In the genomic region with DNA sequence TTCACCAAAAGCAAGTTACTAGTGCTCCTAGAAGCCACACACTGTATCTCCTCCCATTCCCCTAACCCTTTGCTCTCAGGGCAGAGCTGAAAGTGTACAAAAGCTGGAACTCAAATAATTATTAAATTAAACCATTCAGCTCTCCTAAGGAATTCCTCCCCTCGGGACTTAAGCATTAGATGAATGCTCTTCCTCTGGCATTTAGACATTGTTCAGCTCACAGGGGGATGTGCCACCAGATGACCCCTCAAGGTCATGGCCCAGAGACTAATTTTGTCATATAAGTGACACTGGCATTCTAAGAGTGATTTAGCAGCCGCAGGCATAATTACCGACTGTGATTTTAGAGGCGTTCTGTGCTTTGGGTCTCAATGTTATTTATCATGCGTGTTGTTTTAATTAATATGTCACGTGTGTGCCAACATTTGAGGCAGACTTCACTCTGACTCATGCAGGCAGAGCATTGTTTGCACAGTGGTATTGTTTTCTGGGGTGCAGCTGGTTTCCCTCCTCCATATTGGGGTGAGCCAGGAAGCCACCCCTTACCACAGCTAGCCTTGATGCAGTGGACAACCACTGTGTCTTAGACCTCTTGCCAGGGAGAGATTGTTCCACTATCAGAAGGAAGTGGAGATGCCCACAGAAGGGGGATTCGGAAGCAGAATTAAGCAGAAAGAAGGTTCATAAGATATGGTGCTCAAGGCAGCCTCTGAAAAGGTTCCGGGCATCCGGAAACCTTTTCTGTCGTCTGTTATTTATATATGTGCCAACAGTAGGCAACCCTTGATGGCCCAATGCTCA, we compare ENCODE assay signal across 10 mouse cellular contexts.
DNase-seq lines count a peak whose midpoint lies in the region; ATAC-seq lines count a peak whose summit lies in the region.
"Had no signal": no experiment of that assay in that cellular context is flagged by ENCODE, and none has a peak within 500 bp of the region (broad histone marks: within the 10 kb centered on the region; RNA-seq: fewer than 3 reads in every experiment).

No protein-coding gene starts in this region.

- no peak for ATAC-seq in heart, embryonic 16.5 days (replicated peaks; ENCODE audit: extremely low read depth, insufficient read depth, low FRiP score)
- ATAC-seq in forebrain, embryonic 16.5 days: peak; percentile 37
- ATAC-seq in megakaryocyte, adult 5-6 weeks (ENCODE audit: poor library complexity, severe bottlenecking): 0 out of 2 replicates have a peak, but pooled peaks have one; percentile 7

- no peaks in the 10 kb centered on the region for H3K27me3 ChIP-seq in heart, embryonic 16.5 days (ENCODE audit: control insufficient read depth, insufficient read depth, low read length)
- no peaks in the 10 kb centered on the region for H3K27me3 ChIP-seq in forebrain, embryonic 16.5 days (replicated peaks; ENCODE audit: control insufficient read depth, insufficient read depth, low read length)

- no peak overlapping the region for H3K27ac ChIP-seq in heart, embryonic 16.5 days (ENCODE audit: low read length)
- no peak overlapping the region for H3K27ac ChIP-seq in forebrain, embryonic 16.5 days (ENCODE audit: low read length)
- H3K27ac ChIP-seq: embryonic facial prominence, embryonic 13.5 days; limb, embryonic 13.5 days had no signal

- DNase-seq in heart, postnatal 4 days: no peak
- peak; percentile 12 for DNase-seq in MN1 (ENCODE audit: low spot score)
- DNase-seq in adrenal gland, postnatal 14 days: no peak
- DNase-seq in right cerebral cortex, adult 18-20 months: no peak
- DNase-seq: lung, postnatal 36 days had no signal

- no peak overlapping the region for H3K9ac ChIP-seq in heart, embryonic 16.5 days (ENCODE audit: low read length)
- no peak overlapping the region for H3K9ac ChIP-seq in forebrain, embryonic 16.5 days (replicated peaks; ENCODE audit: low read depth, low read length)
- H3K9ac ChIP-seq: embryonic facial prominence, embryonic 13.5 days; limb, embryonic 13.5 days had no signal

- peaks cover 13% of the 10 kb centered on the region for H3K4me1 ChIP-seq in heart, embryonic 16.5 days (ENCODE audit: control insufficient read depth, insufficient read depth, low read length)
- peaks cover 20% of the 10 kb centered on the region for H3K4me1 ChIP-seq in forebrain, embryonic 16.5 days (replicated peaks; ENCODE audit: control insufficient read depth, insufficient read depth, low read length)

- H3K4me3 ChIP-seq in heart, embryonic 16.5 days (ENCODE audit: low read length): no peak overlapping the region
- no peak overlapping the region for H3K4me3 ChIP-seq in forebrain, embryonic 16.5 days (replicated peaks; ENCODE audit: low read length)
- H3K4me3 ChIP-seq: embryonic facial prominence, embryonic 13.5 days; limb, embryonic 13.5 days had no signal

- WGBS in heart, embryonic 16.5 days: 53% methylated on average over 10 of the region's 10 CpGs
- WGBS in forebrain, embryonic 16.5 days: 45% methylated on average over 10 of the region's 10 CpGs

- H3K4me2 ChIP-seq in heart, embryonic 16.5 days (ENCODE audit: low read depth, low read length): 0 out of 2 replicates have a peak overlapping the region, but pooled peaks have one; percentile 7
- H3K4me2 ChIP-seq in forebrain, embryonic 16.5 days (ENCODE audit: low read length): no peak overlapping the region
- H3K4me2 ChIP-seq: embryonic facial prominence, embryonic 13.5 days; limb, embryonic 13.5 days had no signal

- no peaks in the 10 kb centered on the region for H3K36me3 ChIP-seq in heart, embryonic 16.5 days (ENCODE audit: control insufficient read depth, insufficient read depth)
- H3K36me3 ChIP-seq in forebrain, embryonic 16.5 days (ENCODE audit: control insufficient read depth, insufficient read depth): no peaks in the 10 kb centered on the region
- H3K36me3 ChIP-seq: embryonic facial prominence, embryonic 13.5 days; limb, embryonic 13.5 days had no signal

- H3K9me3 ChIP-seq in heart, embryonic 16.5 days (replicated peaks; ENCODE audit: control insufficient read depth, low read length): no peaks in the 10 kb centered on the region
- H3K9me3 ChIP-seq in forebrain, embryonic 16.5 days (ENCODE audit: control insufficient read depth, low read length): no peaks in the 10 kb centered on the region
- H3K9me3 ChIP-seq: embryonic facial prominence, embryonic 13.5 days; limb, embryonic 13.5 days had no signal
